Comparison of ENCODE assay signal across 21 mouse cellular contexts in genomic region chr14:46734761-46735455, GRCm38 (mm10). TPM values are rescaled to one million over a fixed set of nuclear protein-coding genes. Genes with fewer than 3 reads are reported as not detected.
DNase-seq lines count a peak whose midpoint lies in the region; ATAC-seq and TF ChIP-seq lines count a peak whose summit lies in the region.
"Had no signal": no experiment of that assay in that cellular context is flagged by ENCODE, and none has a peak within 500 bp of the region (broad histone marks: within the 10 kb centered on the region; RNA-seq: fewer than 3 reads in every experiment).

No protein-coding gene starts in this region.

- H3K9me3 ChIP-seq in embryonic facial prominence, embryonic 13.5 days, result no peaks in the 10 kb centered on the region
- 0 out of 2 replicates have a peak, but pooled peaks cover 2% of the 10 kb centered on the region for H3K9me3 ChIP-seq in embryonic facial prominence, embryonic 10.5 days
- no peaks in the 10 kb centered on the region for H3K9me3 ChIP-seq in lung, postnatal 0 days (ENCODE audit: low read length)
- H3K9me3 ChIP-seq: forebrain, embryonic 10.5 days; midbrain, embryonic 12.5 days had no signal

- no peak overlapping the region; the same call in 1 of the 2 replicates for H3K27ac ChIP-seq in embryonic facial prominence, embryonic 13.5 days
- no peak overlapping the region for H3K27ac ChIP-seq in embryonic facial prominence, embryonic 10.5 days (replicated peaks)
- H3K27ac ChIP-seq in kidney, adult 2 months (ENCODE audit: insufficient read depth, low read depth, low read length), result no peak overlapping the region
- H3K27ac ChIP-seq in lung, postnatal 0 days (ENCODE audit: low read length), result no peak overlapping the region
- H3K27ac ChIP-seq: embryonic facial prominence, embryonic 12.5 days; forebrain, embryonic 10.5 days; left cerebral cortex, adult 2 months; liver, embryonic 14.5 days; midbrain, embryonic 12.5 days; stomach, postnatal 0 days had no signal

- no peak for DNase-seq in embryonic facial prominence, embryonic 10.5 days (ENCODE audit: low spot score)
- peak; percentile 70 for DNase-seq in kidney, adult 2 months
- DNase-seq in kidney, adult 11 months, result no peak
- peak; percentile 25 for DNase-seq in lung, postnatal 0 days (ENCODE audit: low spot score)
- no peak for DNase-seq in lung, postnatal 10 days
- no peak for DNase-seq in MN1 (ENCODE audit: low spot score)
- DNase-seq in frontal cortex, postnatal 14 days (ENCODE audit: low spot score in 2 of 2), result no peak
- DNase-seq: adrenal gland, postnatal 14 days; cerebellum, adult 2 months; gastrocnemius, postnatal 36 days; right cerebral cortex, postnatal 14 days; thymus, postnatal 14 days had no signal

- no peaks in the 10 kb centered on the region for H3K27me3 ChIP-seq in embryonic facial prominence, embryonic 13.5 days
- no peaks in the 10 kb centered on the region for H3K27me3 ChIP-seq in embryonic facial prominence, embryonic 10.5 days (replicated peaks; ENCODE audit: low read depth, poor library complexity, severe bottlenecking)
- H3K27me3 ChIP-seq in kidney, adult 2 months (replicated peaks; ENCODE audit: control insufficient read depth, insufficient read depth, low read length), result no peaks in the 10 kb centered on the region
- H3K27me3 ChIP-seq in lung, postnatal 0 days (replicated peaks; ENCODE audit: insufficient read depth, low read length), result no peaks in the 10 kb centered on the region
- H3K27me3 ChIP-seq: embryonic facial prominence, embryonic 12.5 days; midbrain, embryonic 12.5 days had no signal

- no peak for ATAC-seq in embryonic facial prominence, embryonic 13.5 days (ENCODE audit: insufficient number of reproducible peaks, insufficient read depth, low FRiP score, low TSS enrichment, low read depth)
- ATAC-seq in lung, postnatal 0 days, result no peak
- ATAC-seq: hindbrain, embryonic 16.5 days; intestine, postnatal 0 days had no signal

- H3K4me2 ChIP-seq in embryonic facial prominence, embryonic 13.5 days, result peak overlapping the region; percentile 2; the same call in 1 of the 2 replicates
- H3K4me2 ChIP-seq in lung, postnatal 0 days (replicated peaks; ENCODE audit: low read depth, low read length), result no peak overlapping the region
- H3K4me2 ChIP-seq: embryonic facial prominence, embryonic 12.5 days; midbrain, embryonic 12.5 days had no signal

- H3K4me3 ChIP-seq in embryonic facial prominence, embryonic 13.5 days, result no peak overlapping the region
- H3K4me3 ChIP-seq in embryonic facial prominence, embryonic 10.5 days, result no peak overlapping the region
- H3K4me3 ChIP-seq in kidney, adult 2 months (ENCODE audit: insufficient read depth, low read depth, low read length), result no peak overlapping the region
- H3K4me3 ChIP-seq in lung, postnatal 0 days (ENCODE audit: low read depth, low read length), result no peak overlapping the region
- H3K4me3 ChIP-seq: embryonic facial prominence, embryonic 12.5 days; forebrain, embryonic 10.5 days; left cerebral cortex, adult 2 months; midbrain, embryonic 12.5 days had no signal

- TF ChIP-seq POLR2A in kidney, adult 2 months (IDR thresholded peaks at IDR 0.05; ENCODE audit: low read depth, low read length), result no peak

- H3K9ac ChIP-seq in embryonic facial prominence, embryonic 13.5 days, result no peak overlapping the region
- H3K9ac ChIP-seq in lung, postnatal 0 days (replicated peaks; ENCODE audit: low read depth), result no peak overlapping the region
- H3K9ac ChIP-seq: embryonic facial prominence, embryonic 12.5 days; liver, embryonic 14.5 days; midbrain, embryonic 12.5 days had no signal

- no peak for TF ChIP-seq EP300 in lung, postnatal 0 days (IDR thresholded peaks at IDR 0.05)

- H3K4me1 ChIP-seq in embryonic facial prominence, embryonic 13.5 days, result 0 out of 2 replicates have a peak, but pooled peaks cover 8% of the 10 kb centered on the region
- H3K4me1 ChIP-seq in embryonic facial prominence, embryonic 10.5 days, result no peaks in the 10 kb centered on the region
- no peaks in the 10 kb centered on the region for H3K4me1 ChIP-seq in kidney, adult 2 months (ENCODE audit: control insufficient read depth, insufficient read depth, low read length)
- H3K4me1 ChIP-seq in lung, postnatal 0 days (ENCODE audit: insufficient read depth, low read depth, low read length), result no peaks in the 10 kb centered on the region
- H3K4me1 ChIP-seq: embryonic facial prominence, embryonic 12.5 days; forebrain, embryonic 10.5 days; midbrain, embryonic 12.5 days had no signal

- WGBS in embryonic facial prominence, embryonic 13.5 days, result 64% methylated on average over 14 of the region's 14 CpGs
- 88% methylated on average over 14 of the region's 14 CpGs for WGBS in embryonic facial prominence, embryonic 10.5 days
- WGBS in kidney, adult 2 months, result 73% methylated on average over 14 of the region's 14 CpGs
- WGBS in lung, postnatal 0 days, result 67% methylated on average over 14 of the region's 14 CpGs

- TF ChIP-seq CTCF in kidney, adult 2 months (conservative IDR thresholded peaks at IDR 0.05; ENCODE audit: insufficient read depth, insufficient read length, low read depth, low read length), result no peak
- no peak for TF ChIP-seq CTCF in lung, postnatal 0 days (IDR thresholded peaks at IDR 0.05)

- H3K36me3 ChIP-seq in embryonic facial prominence, embryonic 13.5 days, result no peaks in the 10 kb centered on the region
- no peaks in the 10 kb centered on the region for H3K36me3 ChIP-seq in embryonic facial prominence, embryonic 10.5 days (replicated peaks)
- H3K36me3 ChIP-seq in kidney, adult 2 months (ENCODE audit: control insufficient read depth, insufficient read depth, low read length), result no peaks in the 10 kb centered on the region
- H3K36me3 ChIP-seq in lung, postnatal 0 days (ENCODE audit: insufficient read depth, low read length), result no peaks in the 10 kb centered on the region
- H3K36me3 ChIP-seq: embryonic facial prominence, embryonic 12.5 days; forebrain, embryonic 10.5 days; midbrain, embryonic 12.5 days had no signal

RNA-seq across cellular contexts. Expression of gene Cdkn3, which starts 25.4 kb away (rescaled TPM):
- 45.6 and 51.3 TPM in 2 replicates for polyA plus RNA-seq in embryonic facial prominence, embryonic 13.5 days (2015; fragmentation: Nextera tagmentation; extraction: Ambion mirVana)
- 41.3 and 43.1 TPM in 2 replicates for polyA plus RNA-seq in embryonic facial prominence, embryonic 10.5 days (2016; fragmentation: Nextera tagmentation; extraction: Ambion mirVana)
- 0.31 and 0.57 TPM in 2 replicates for polyA plus RNA-seq in kidney, adult 2 months (2012; rRNA removed)
- polyA plus RNA-seq in lung, postnatal 0 days (2015; fragmentation: Nextera tagmentation; extraction: Ambion mirVana), result 5.2 and 8.2 TPM in 2 replicates

RNA-seq across cellular contexts. Expression of gene Cnih1, which starts 53.3 kb away (rescaled TPM):
- 196 and 198 TPM in 2 replicates for polyA plus RNA-seq in embryonic facial prominence, embryonic 13.5 days (2015; fragmentation: Nextera tagmentation; extraction: Ambion mirVana)
- polyA plus RNA-seq in embryonic facial prominence, embryonic 10.5 days (2016; fragmentation: Nextera tagmentation; extraction: Ambion mirVana), result 191 and 195 TPM in 2 replicates
- polyA plus RNA-seq in kidney, adult 2 months (2012; rRNA removed), result 66.1 and 71.4 TPM in 2 replicates
- 133 and 137 TPM in 2 replicates for polyA plus RNA-seq in lung, postnatal 0 days (2015; fragmentation: Nextera tagmentation; extraction: Ambion mirVana)

Comparison
In these comparisons a context has a peak if more than half of its experiments do, and no peak if none do; other contexts are left out.
1. DNase-seq: peak in kidney, adult 2 months (single experiment) and lung, postnatal 0 days (single experiment); none in embryonic facial prominence, embryonic 10.5 days (single experiment), kidney, adult 11 months (single experiment), lung, postnatal 10 days (single experiment), MN1 (single experiment) and frontal cortex, postnatal 14 days (0 of 2).